Mouse (Mus musculus) gastrocnemius, postnatal 25 days (tissue): ENCODE data around the gene Tpm1. TPM values are rescaled to one million over a fixed set of nuclear protein-coding genes. Genes with fewer than 3 reads are reported as not detected.
A peak's percentile ranks its signal among the peaks of the same experiment; 100 is the strongest.

Source experiments
- DNase-seq: peaks from one replicate; pipeline ENCODE4 v3.0.0; 2022
- total RNA-seq, 2 experiments: library from RNA; stranded (reverse); gene quantifications; 1 replicate in 1 of 2; 2 replicates in 1 of 2; pipeline ENCODE4 v1.2.3; 2021

Tpm1 gene
- total RNA-seq, 2 experiments from 2014 or later, result 20,359 to 26,033 TPM

DNA sequence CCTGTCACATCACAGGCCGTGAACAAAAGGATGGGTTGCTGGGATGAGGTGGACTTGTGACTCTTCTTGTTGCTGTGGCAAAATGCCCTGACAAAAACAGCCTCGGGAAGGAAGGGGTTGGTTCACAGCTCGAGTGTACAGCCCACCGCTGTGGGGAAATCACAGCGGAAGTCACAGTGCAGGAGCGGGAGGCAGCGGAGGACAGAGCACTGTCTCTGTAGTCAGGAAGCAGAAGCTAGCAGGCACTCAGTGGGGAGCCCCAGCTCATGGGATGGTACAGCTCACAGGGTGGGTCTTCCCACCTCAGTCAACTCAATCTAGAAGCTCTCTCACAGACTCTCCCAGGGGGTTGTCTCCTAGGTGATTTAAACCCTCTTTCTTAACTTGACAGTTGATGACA, 63.8 kb downstream of the Tpm1 start:
- DNase-seq, result no peak

GRCm38 (mm10) chr9:66982085-66982484, 67.1 kb downstream of the Tpm1 start:
- DNase-seq, result no peak

DNA sequence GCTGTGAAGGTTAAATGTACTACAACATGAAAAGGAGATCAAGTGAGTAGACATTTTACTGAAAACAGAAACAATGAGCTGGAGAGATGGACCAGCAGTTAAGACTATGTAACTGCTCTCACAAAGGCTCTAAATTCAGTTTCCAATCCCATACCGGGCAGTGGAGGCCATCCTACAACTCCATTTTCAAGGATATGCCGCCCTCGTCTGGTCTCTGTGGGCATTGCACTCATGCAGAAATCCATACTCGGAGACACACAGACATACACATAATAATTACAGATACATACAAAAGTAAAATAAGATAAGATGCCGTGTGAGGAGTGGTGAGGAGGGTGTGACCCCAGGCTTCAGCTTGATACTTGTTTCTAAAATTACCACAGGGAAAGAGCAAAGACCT, 68.7 kb downstream of the Tpm1 start:
- no peak for DNase-seq

GRCm38 (mm10) chr9:66978468-66978867, 70.7 kb downstream of the Tpm1 start:
- no peak for DNase-seq

GRCm38 (mm10) chr9:66977982-66978381, 71.2 kb downstream of the Tpm1 start:
- DNase-seq, result no peak

DNA sequence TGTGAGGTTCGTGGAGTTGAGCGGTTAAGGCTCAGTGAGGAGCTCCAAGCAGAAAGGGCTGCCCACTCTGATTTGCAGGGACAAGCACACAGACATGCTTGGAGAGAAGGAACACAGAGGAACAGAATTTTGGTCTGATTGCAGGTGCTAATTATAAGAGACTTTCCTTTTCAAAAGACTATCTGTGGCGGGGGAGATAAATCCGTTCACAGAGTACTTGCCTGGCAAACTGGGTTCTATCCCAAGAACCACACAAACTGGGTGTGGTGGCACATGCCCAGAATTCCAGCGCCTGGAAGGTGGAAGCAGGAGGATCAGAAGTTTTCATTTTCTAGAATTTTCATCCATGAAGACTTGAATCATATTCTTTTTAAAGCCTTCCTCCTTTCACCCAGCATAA, 72.1 kb downstream of the Tpm1 start:
- DNase-seq, result no peak

- peak; percentile 95 for DNase-seq
These were observed 74.0 kb downstream of the Tpm1 start, which contains the start of gene Lactb for GRCm38 (mm10) chr9:66975239-66975645. Gene Lactb (minus strand): TSS chr9:66975484.

DNA sequence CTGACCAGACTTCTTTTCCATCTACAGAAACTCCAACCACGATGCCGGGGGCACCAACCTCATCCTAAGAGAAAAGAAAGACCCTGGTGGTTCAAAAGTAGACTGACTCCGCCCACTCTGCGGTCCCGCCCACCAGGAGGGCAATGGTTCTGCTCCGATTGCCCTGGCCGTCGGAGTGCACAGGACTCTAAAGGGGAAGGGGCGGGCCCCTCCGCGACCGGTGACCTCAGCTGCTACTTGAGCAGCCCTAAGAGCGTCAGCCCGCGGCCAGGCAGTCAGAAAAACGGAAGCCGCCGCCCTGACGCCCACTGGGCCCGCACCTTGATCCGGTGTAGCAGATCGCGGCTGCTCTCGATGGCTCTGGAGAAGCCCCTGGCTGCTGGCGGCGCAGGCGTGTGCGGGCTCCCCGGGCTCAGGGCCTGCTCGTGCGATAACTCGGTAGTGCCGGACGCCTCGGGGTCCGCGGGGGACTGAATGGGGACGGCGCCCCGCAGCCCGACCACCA, 74.4 kb downstream of the Tpm1 start:
- peak; percentile 79 for DNase-seq

Other genes with a start within 250 kb of the Tpm1 start
- gene Aph1c, start 214.7 kb downstream of the Tpm1 start, total RNA-seq, result 1 to 10 TPM in 1 of 2 experiments, under 1 TPM in 1; 0.54 to 1.3 TPM
- gene Rab8b, start 129.7 kb downstream of the Tpm1 start, total RNA-seq, result 1 to 10 TPM; 5.0 to 6.1 TPM
- gene Rps27l, start 103.3 kb downstream of the Tpm1 start, total RNA-seq, result 100 to 1,000 TPM; 198 to 200 TPM
- 10 to 100 TPM; 17.8 to 19.5 TPM for gene Lactb, start 73.9 kb downstream of the Tpm1 start, total RNA-seq